Mouse (Mus musculus): ENCODE measurements around the gene Olfr961. TPM values are rescaled to one million over a fixed set of nuclear protein-coding genes. Genes with fewer than 3 reads are reported as not detected.

Olfr961 gene
- not detected for total RNA-seq (2023)

GRCm38 (mm10) chr9:39644785-39645184 is at the start of gene Olfr961:
Gene Olfr961, plus strand, starts transcription at chr9:39645085.

GRCm38 (mm10) chr9:39603999-39604453 is 40.9 kb upstream of the Olfr961 start, which contains the start of gene AW551984:
Gene AW551984, minus strand, starts transcription at chr9:39604403.

GRCm38 (mm10) chr9:39610355-39610754 is 34.5 kb upstream of the Olfr961 start, which contains the start of gene Olfr148:
Gene Olfr148, plus strand, starts transcription at chr9:39610655.

GRCm38 (mm10) chr9:39621073-39621472 is 23.8 kb upstream of the Olfr961 start, which contains the start of gene Olfr960:
Gene Olfr960, plus strand, starts transcription at chr9:39621373.

GRCm38 (mm10) chr9:39666905-39667304 is 22.0 kb downstream of the Olfr961 start, which contains the start of gene Olfr963:
Gene Olfr963, plus strand, starts transcription at chr9:39667205.

Other genes with a start within 250 kb of the Olfr961 start
- gene Olfr952, start 217.9 kb upstream of the Olfr961 start, total RNA-seq (2023): not detected
- gene Olfr954, start 188.4 kb upstream of the Olfr961 start, total RNA-seq (2023): not detected
- not detected for gene Olfr955, start 173.1 kb upstream of the Olfr961 start, total RNA-seq (2023)
- gene Olfr44, start 151.1 kb upstream of the Olfr961 start, total RNA-seq (2023): not detected
- gene Olfr957, start 129.3 kb upstream of the Olfr961 start, total RNA-seq (2023): not detected
- not detected for gene Olfr958, start 91.0 kb upstream of the Olfr961 start, total RNA-seq (2023)
- not detected for gene Olfr959, start 69.5 kb upstream of the Olfr961 start, total RNA-seq (2023)
- gene AW551984, start 40.7 kb upstream of the Olfr961 start, total RNA-seq (2023): not detected
- not detected for gene Olfr148, start 34.4 kb upstream of the Olfr961 start, total RNA-seq (2023)
- gene Olfr960, start 23.7 kb upstream of the Olfr961 start, total RNA-seq (2023): not detected
- not detected for gene Olfr963, start 22.1 kb downstream of the Olfr961 start, total RNA-seq (2023)
- gene Olfr149, start 62.0 kb downstream of the Olfr961 start, total RNA-seq (2023): not detected
- not detected for gene Olfr965, start 66.3 kb downstream of the Olfr961 start, total RNA-seq (2023)
- not detected for gene Olfr150, start 85.9 kb downstream of the Olfr961 start, total RNA-seq (2023)
- not detected for gene Olfr967, start 101.2 kb downstream of the Olfr961 start, total RNA-seq (2023)
- not detected for gene Olfr968, start 138.2 kb downstream of the Olfr961 start, total RNA-seq (2023)
- gene Olfr969, start 145.9 kb downstream of the Olfr961 start, total RNA-seq (2023): not detected
- gene Olfr970, start 163.8 kb downstream of the Olfr961 start, total RNA-seq (2023): not detected
- not detected for gene Olfr971, start 191.8 kb downstream of the Olfr961 start, total RNA-seq (2023)
- gene Olfr972, start 221.3 kb downstream of the Olfr961 start, total RNA-seq (2023): not detected